Mouse (Mus musculus) adrenal gland, postnatal 4 days (tissue): ENCODE results near the gene Ceacam15. TPM values are rescaled to one million over a fixed set of nuclear protein-coding genes. Genes with fewer than 3 reads are reported as not detected.

Experiments
- DNase-seq, 2 experiments: peaks; one replicate each; pipeline ENCODE4 v3.0.0; 2021 to 2022; ENCODE audit warnings: low spot score in 2 of 2, mixed read lengths in 2 of 2
- total RNA-seq, 2 experiments: library from RNA; stranded (reverse); gene quantifications; 2 replicates each; pipeline ENCODE4 v1.2.3; 2021

The Ceacam15 gene
- total RNA-seq, 2 experiments from 2014 or later = not detected

DNA sequence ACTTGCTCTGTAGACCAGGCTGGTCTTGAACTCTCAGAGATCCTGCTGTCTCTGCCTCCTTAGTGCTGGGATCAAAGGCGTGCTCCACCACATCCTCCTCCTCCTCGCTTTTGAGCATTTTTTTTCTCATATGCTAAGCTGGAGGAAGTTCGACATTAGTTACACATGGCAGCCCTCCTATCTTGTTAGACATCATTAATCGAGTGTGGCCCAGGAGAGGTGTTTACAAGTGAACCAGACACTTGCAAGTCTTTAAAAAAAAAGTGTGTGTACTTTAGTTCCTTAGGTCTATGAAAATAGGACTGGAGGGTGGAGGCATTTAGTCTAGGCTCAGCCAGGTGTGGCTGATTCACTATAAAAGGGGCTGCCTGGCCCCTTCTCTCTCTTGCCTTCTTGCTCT, 44.5 kb downstream of the Ceacam15 start:
- DNase-seq = no peak

DNA sequence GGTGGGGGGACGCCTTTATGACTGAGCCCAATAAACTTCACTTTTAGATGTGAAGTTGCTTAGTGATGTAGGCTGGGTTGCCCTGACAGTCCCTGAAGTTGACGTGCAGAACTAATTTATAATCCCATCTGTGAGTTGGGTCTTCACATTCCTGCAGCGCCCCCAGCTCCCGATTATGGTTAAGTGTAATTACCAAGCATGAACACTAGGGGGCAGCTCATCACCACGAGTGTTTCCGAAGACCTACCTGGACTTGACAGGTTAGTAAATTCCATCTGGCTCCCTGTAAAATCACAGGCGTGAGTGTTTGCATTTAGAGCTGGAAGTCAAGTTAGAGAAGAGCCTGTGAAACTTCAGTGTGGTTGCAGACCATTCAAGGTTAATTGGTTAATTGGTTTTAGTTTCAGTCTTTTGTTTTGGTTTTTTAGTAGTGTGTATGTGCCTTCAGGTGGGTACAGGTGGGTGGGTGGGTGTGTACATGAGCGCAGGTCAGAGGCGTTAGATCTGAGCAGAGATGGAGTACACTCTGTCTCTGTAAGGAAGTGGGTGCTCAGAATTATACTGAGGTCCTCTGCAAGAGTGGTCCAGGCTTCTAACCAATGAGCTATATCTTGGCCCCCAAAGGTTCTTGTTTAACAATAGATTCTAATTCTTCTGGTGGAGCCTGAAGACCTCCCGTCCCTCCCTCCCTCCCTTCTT, 45.8 kb downstream of the Ceacam15 start:
- DNase-seq = no peak

DNA sequence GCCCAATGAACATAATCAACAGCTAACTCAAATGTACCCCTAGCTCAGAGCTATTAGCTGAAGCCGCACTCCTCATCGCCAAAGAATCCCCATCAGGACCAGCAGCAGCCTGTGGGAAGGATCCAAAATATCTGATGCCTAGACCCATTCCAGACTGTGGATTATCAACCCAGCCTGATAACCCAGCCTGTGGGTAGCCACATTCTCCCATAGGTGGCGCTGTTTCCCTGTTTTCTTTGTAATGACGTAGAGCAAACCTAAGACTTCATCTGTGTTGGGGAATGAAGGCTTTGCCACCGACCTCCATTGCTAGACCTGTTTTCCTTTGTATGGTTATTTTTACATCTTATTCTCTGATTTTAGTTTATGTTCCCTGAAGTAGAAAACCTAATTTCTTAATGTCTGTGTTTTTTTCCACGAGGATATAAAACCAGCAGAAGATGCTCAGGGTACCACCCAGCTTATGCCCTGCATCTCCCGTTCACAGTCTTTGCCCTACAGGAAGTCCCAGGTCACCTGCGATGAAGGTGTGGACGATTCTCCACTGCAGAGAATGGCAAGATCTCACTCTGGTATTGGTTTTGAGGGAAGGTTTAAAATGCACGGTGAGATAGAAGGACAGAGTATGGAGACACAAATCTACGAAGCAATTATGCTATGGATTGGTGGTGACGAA, 47.3 kb downstream of the Ceacam15 start:
- DNase-seq = no peak

DNA sequence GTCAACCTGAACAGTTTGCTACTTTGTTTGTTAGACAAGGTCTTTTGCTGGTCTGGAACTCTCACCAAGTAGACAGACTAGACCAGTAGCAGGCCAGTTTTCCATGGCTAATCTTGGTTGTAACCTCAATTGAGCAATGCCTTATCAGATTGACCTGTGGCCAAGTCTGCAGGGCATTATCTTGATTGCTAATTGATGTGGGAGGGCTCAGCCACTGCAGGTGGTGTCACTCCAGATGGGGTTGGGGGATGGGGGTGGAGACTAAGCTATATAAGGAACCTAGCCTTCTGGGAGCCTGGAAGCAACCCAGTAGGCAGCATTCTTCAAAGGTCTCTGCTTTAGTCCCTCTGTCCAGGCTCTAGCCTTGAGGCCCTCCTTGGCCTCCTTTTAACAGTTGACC, 51.8 kb downstream of the Ceacam15 start:
- no peak for DNase-seq

DNA sequence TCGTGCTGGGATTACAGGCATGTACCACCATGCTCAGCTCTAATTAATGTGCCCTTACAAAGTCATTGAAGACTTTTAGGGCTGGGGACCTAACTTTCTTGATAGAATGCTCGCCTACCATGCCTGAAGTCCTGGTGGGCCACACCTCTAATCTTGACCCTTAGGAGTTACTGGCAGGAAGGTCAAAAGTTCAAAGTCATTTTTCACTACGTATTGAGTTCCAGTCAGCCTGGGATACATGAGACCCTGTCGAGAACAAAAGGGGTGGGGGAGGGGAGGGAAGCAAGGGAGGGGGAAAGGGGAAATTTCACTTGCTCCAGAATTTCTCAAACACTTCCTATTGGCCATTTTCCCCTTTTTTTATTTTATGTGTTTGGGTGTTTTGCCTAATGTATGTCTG, 52.4 kb downstream of the Ceacam15 start:
- DNase-seq = no peak

Other genes starting within 250 kb of the Ceacam15 start
- gene Tmem160, start 222.9 kb downstream of the Ceacam15 start, total RNA-seq = 10 to 100 TPM; 39.1 to 39.9 TPM
- gene Npas1, start 198.0 kb downstream of the Ceacam15 start, total RNA-seq = under 1 TPM in 1 of 2 experiments, not detected in 1; 0.20 TPM
- gene Arhgap35, start 60.7 kb downstream of the Ceacam15 start, total RNA-seq = 10 to 100 TPM; 72.2 to 76.0 TPM
- gene Ceacam9, start 46.2 kb upstream of the Ceacam15 start, total RNA-seq = not detected
- 100 to 1,000 TPM; 169 to 179 TPM for gene Ap2s1, start 62.7 kb upstream of the Ceacam15 start, total RNA-seq
- gene Slc1a5, start 105.6 kb upstream of the Ceacam15 start, total RNA-seq = 10 to 100 TPM; 60.8 to 61.0 TPM
- 100 to 1,000 TPM in 1 of 2 experiments, 10 to 100 TPM in 1; 96.9 to 106 TPM for gene Strn4, start 140.2 kb upstream of the Ceacam15 start, total RNA-seq
- 10 to 100 TPM; 26.3 to 29.0 TPM for gene Fkrp, start 141.0 kb upstream of the Ceacam15 start, total RNA-seq
- gene Prkd2, start 167.2 kb upstream of the Ceacam15 start, total RNA-seq = 10 to 100 TPM; 22.0 to 22.2 TPM
- 10 to 100 TPM; 12.7 to 13.7 TPM for gene Dact3, start 199.6 kb upstream of the Ceacam15 start, total RNA-seq
- gene Gng8, start 216.1 kb upstream of the Ceacam15 start, total RNA-seq = 1 to 10 TPM; 2.4 to 4.0 TPM
- gene Ptgir, start 230.8 kb upstream of the Ceacam15 start, total RNA-seq = 1 to 10 TPM; 1.7 to 2.0 TPM
- 100 to 1,000 TPM; 330 to 344 TPM for gene Calm3, start 248.4 kb upstream of the Ceacam15 start, total RNA-seq